Mouse (Mus musculus): ENCODE data around the gene Cers1.

DNA sequence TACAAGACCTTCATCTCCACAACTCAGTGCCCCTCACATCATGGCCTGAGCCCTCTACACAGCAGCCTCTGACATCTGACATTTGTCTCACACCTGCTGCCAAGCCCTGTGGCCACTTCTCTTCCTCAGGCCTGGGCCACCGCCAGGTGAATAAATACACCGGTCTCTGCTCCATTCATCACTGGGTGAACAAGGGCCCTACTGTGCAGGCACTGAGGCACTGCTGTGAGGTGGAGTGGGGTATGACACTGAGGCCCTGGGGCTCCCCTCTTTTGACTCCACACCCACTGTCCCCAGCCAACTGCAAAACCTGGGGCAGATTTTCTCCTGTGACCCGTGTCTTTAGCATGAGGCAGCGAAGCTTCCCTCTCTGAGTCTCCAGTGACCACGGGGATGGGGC is 51.0 kb downstream of the Cers1 start:
- TF ChIP-seq CTCF (IDR thresholded peaks at IDR 0.05) = no peak
- no peak for TF ChIP-seq EP300 (IDR thresholded peaks at IDR 0.05; ENCODE audit: insufficient read depth, low read depth, low read length)
- no peak for TF ChIP-seq POLR2A (IDR thresholded peaks at IDR 0.05; ENCODE audit: insufficient read depth, low read depth, low read length)
